Mouse (Mus musculus): Measurements from ENCODE around the gene Casp12. TPM values are rescaled to one million over a fixed set of nuclear protein-coding genes. Genes with fewer than 3 reads are reported as not detected.
"Not testable (repeated sequence)": the region's sequence is repeated elsewhere in the genome, so short reads cannot be mapped to it uniquely, and the experiment has no call there.

The Casp12 gene
- polyA plus RNA-seq, 1 experiment from 2014 or later = 7.7 TPM

DNA sequence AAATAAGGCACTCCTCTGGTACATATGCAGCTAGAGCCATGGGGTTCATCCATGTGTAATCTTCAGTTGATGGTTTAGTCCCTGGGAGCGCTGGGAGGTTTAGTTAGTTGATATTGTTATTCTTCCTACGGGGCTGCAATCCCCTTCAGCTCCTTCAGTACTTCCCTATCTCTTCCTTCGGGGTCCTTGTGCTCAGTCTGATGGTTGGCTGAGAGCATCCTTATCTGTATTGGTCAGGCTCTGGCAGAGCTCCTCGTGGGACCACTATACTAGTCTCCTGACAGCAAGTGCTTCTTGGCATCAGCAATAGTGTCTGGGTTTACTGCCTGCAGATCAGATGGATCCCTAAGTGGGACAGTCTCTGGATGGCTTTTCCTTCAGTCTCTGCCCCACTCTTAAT, 2.2 kb downstream of the Casp12 start:
- Histone ChIP-seq H3K36me3 (no peaks in the 10 kb centered on the region), H3K27ac (no peak overlapping the region), H3K9me3 (no peaks in the 10 kb centered on the region), H3K4me3 (replicated peaks) (no peak overlapping the region), H3K27me3 (replicated peaks) (no peaks in the 10 kb centered on the region), H3K4me2 (no peak overlapping the region), H3K4me1 (no peaks in the 10 kb centered on the region), H3K9ac (no peak overlapping the region)
- WGBS = 74% methylated on average over 4 of the region's 4 CpGs
- no peak for ATAC-seq (ENCODE audit: insufficient read depth, low FRiP score, low read depth)

GRCm38 (mm10) chr9:5353673-5354072, 8.4 kb downstream of the Casp12 start:
- Histone ChIP-seq H3K9me3 (no peaks in the 10 kb centered on the region), H3K9ac (no peak overlapping the region), H3K4me2 (no peak overlapping the region), H3K36me3 (no peaks in the 10 kb centered on the region), H3K4me3 (replicated peaks) (no peak overlapping the region), H3K4me1 (no peaks in the 10 kb centered on the region), H3K27ac (no peak overlapping the region), H3K27me3 (replicated peaks) (no peaks in the 10 kb centered on the region)
- WGBS = 81% methylated on average over 2 of the region's 2 CpGs
- no peak for ATAC-seq (ENCODE audit: insufficient read depth, low FRiP score, low read depth)

GRCm38 (mm10) chr9:5356801-5357200, 11.6 kb downstream of the Casp12 start:
- H3K9ac ChIP-seq = no peak overlapping the region
- H3K36me3 ChIP-seq = no peaks in the 10 kb centered on the region
- no peak overlapping the region for H3K27ac ChIP-seq
- no peak overlapping the region for H3K4me3 ChIP-seq (replicated peaks)
- no peak overlapping the region for H3K4me2 ChIP-seq
- no peaks in the 10 kb centered on the region for H3K9me3 ChIP-seq
- H3K27me3 ChIP-seq (replicated peaks) = no peaks in the 10 kb centered on the region
- no peaks in the 10 kb centered on the region for H3K4me1 ChIP-seq
- ATAC-seq (ENCODE audit: insufficient read depth, low FRiP score, low read depth) = no peak

GRCm38 (mm10) chr9:5393561-5393960, 48.3 kb downstream of the Casp12 start:
- Histone ChIP-seq H3K9me3 (no peaks in the 10 kb centered on the region), H3K4me3 (replicated peaks) (no peak overlapping the region), H3K9ac (no peak overlapping the region), H3K27me3 (replicated peaks) (no peaks in the 10 kb centered on the region), H3K36me3 (no peaks in the 10 kb centered on the region), H3K4me1 (no peaks in the 10 kb centered on the region), H3K4me2 (no peak overlapping the region), H3K27ac (no peak overlapping the region)
- ATAC-seq (ENCODE audit: insufficient read depth, low FRiP score, low read depth) = no peak

DNA sequence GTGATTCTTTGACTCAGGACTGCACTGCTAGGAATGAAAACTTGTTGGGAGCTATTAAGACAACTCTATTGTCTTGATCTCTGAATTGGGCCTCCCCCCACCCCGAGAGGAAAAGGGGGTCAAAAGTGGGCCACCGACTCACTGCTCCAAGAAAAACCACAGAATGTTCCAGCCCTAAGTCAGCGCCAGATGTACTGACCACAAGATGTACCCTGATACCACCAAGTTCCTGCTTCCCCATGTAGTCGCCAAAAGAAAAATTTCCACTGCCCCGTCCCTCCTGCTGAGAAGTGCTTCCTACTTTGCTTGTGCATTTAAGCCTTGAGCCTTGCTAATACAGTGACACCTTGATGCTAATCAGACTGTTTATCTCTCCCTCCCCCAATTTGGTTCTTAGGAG, 50.6 kb downstream of the Casp12 start:
- H3K36me3 ChIP-seq; H3K9ac ChIP-seq; H3K4me3 ChIP-seq (replicated peaks); H3K4me2 ChIP-seq; H3K27me3 ChIP-seq (replicated peaks); H3K9me3 ChIP-seq; H3K4me1 ChIP-seq; H3K27ac ChIP-seq; ATAC-seq (ENCODE audit: insufficient read depth, low FRiP score, low read depth): not testable (repeated sequence)
- WGBS = 69% methylated on average over 5 of the region's 5 CpGs

- ATAC-seq (ENCODE audit: insufficient read depth, low FRiP score, low read depth) = no peak
- Histone ChIP-seq H3K9ac (no peak overlapping the region), H3K27me3 (replicated peaks) (no peaks in the 10 kb centered on the region), H3K9me3 (no peaks in the 10 kb centered on the region), H3K4me1 (no peaks in the 10 kb centered on the region), H3K36me3 (no peaks in the 10 kb centered on the region), H3K4me3 (replicated peaks) (no peak overlapping the region), H3K27ac (no peak overlapping the region), H3K4me2 (no peak overlapping the region)
- 63% methylated on average over 1 of the region's 1 CpGs for WGBS
These were observed 65.8 kb downstream of the Casp12 start for GRCm38 (mm10) chr9:5410988-5411568.

DNA sequence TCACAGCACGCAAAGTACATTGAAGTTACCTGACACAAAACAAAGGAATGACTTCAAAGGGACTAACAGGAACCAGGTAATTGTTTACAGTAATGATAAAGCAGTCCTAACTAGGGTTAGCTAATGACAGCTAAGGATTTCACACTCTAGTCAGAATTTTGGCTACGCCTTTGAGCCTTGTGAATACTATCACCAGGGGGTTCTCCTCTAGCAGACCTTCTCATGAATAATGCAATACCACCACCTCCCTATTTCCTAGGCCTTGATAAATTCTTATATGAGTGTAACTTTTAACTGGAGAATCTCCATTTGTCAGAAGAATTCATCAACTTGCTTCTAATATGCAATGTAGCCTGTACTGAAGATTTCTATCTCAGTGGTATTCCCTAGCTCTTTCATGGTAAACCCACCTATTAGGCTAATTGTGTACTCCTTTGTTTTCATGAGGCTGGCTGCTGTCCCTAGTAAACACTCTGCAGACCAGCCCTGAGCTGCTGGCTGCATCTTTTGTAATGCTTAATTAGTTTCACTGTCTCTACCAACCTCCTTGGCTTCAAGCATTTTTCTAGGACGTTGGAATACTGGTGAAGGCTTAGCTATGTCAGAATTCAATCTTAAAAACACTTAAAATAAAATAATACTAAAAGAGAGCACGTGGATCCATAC, 67.3 kb downstream of the Casp12 start:
- Histone ChIP-seq H3K27ac (no peak overlapping the region), H3K36me3 (no peaks in the 10 kb centered on the region), H3K4me3 (replicated peaks) (no peak overlapping the region), H3K4me1 (no peaks in the 10 kb centered on the region), H3K9ac (no peak overlapping the region), H3K4me2 (no peak overlapping the region), H3K27me3 (replicated peaks) (no peaks in the 10 kb centered on the region), H3K9me3 (no peaks in the 10 kb centered on the region)
- no peak for ATAC-seq (ENCODE audit: insufficient read depth, low FRiP score, low read depth)
- 57% methylated on average over 4 of the region's 4 CpGs for WGBS

- WGBS = 68% methylated on average over 2 of the region's 2 CpGs
- no peak overlapping the region for H3K9ac ChIP-seq
- H3K9me3 ChIP-seq = no peaks in the 10 kb centered on the region
These were observed 72.6 kb downstream of the Casp12 start for GRCm38 (mm10) chr9:5417871-5418270.

More at GRCm38 (mm10) chr9:5417871-5418270, 72.6 kb downstream of the Casp12 start:
- no peaks in the 10 kb centered on the region for H3K4me1 ChIP-seq
- H3K4me2 ChIP-seq = no peak overlapping the region
- no peaks in the 10 kb centered on the region for H3K27me3 ChIP-seq (replicated peaks)
- H3K36me3 ChIP-seq = no peaks in the 10 kb centered on the region
- no peak overlapping the region for H3K27ac ChIP-seq
- no peak overlapping the region for H3K4me3 ChIP-seq (replicated peaks)
- no peak for ATAC-seq (ENCODE audit: insufficient read depth, low FRiP score, low read depth)

Other genes starting within 250 kb of the Casp12 start
- gene Casp1, start 46.9 kb upstream of the Casp12 start, polyA plus RNA-seq (2015; fragmentation: Nextera tagmentation; extraction: Ambion mirVana) = 2.7 and 2.8 TPM in 2 replicates
- 1.8 and 2.0 TPM in 2 replicates for gene Casp4, start 36.6 kb upstream of the Casp12 start, polyA plus RNA-seq (2015; fragmentation: Nextera tagmentation; extraction: Ambion mirVana)

Data from stomach, embryonic 15.5 days (tissue).